Mouse (Mus musculus): ENCODE data around the gene Mpped1. TPM values are rescaled to one million over a fixed set of nuclear protein-coding genes. Genes with fewer than 3 reads are reported as not detected.

Mpped1 gene
- polyA plus RNA-seq, 1 experiment, result 160 TPM

DNA sequence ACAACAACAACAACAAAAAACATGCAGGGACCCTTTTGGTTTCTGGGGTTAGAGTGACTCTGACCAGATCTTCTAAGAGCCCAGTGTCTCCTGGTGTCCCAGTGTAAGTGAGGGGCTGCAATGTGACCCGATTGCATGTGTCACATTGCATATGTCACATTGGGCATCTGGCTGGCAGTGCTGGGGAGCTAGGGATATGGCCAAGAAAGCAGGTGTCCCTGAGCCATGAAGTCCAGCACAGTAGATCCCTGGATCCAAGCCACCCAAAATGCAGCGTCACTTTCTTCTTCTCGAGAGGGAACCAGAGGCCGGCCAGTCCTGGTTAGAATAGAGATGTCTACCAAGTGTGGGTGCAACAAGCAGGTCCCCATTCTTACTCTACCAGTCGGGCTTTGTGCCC is 86.4 kb downstream of the Mpped1 start:
- no peak for TF ChIP-seq CTCF (IDR thresholded peaks at IDR 0.05; ENCODE audit: extremely low read depth, insufficient read depth, low read length)
- no peak for TF ChIP-seq POLR2A (IDR thresholded peaks at IDR 0.05; ENCODE audit: extremely low read depth, insufficient read depth, low read length)
- Histone ChIP-seq H3K4me3 (ENCODE audit: insufficient read depth, low read length) (no peak overlapping the region), H3K27ac (ENCODE audit: insufficient read depth, low read length) (no peak overlapping the region), H3K4me1 (ENCODE audit: control insufficient read depth, insufficient read depth, low read length) (no peaks in the 10 kb centered on the region)

DNA sequence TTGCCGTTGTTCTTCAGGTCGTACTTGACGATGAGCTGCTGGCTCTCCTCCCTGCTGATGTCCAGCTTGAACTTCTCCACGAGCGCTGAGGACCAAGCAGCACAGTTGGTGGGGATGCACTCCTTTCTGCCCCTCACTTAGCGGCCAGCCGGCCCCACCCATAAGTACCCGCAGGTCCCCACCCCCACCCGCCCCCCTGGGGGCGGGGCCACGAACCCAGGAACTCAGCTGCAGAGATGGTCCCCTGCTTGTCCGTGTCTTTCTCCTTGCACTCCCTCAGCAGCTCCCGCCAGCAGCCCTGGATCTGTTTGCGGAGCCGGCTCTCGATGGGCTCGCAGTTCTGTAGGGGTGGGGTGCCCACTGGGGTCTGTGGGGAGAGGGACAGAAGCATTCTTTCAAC is 91.7 kb downstream of the Mpped1 start:
- no peak overlapping the region for H3K27ac ChIP-seq (ENCODE audit: insufficient read depth, low read length)
- TF ChIP-seq CTCF (IDR thresholded peaks at IDR 0.05; ENCODE audit: extremely low read depth, insufficient read depth, low read length), result no peak
- no peak for TF ChIP-seq POLR2A (IDR thresholded peaks at IDR 0.05; ENCODE audit: extremely low read depth, insufficient read depth, low read length)
- no peak overlapping the region for H3K4me3 ChIP-seq (ENCODE audit: insufficient read depth, low read length)
- H3K4me1 ChIP-seq (ENCODE audit: control insufficient read depth, insufficient read depth, low read length), result no peaks in the 10 kb centered on the region

DNA sequence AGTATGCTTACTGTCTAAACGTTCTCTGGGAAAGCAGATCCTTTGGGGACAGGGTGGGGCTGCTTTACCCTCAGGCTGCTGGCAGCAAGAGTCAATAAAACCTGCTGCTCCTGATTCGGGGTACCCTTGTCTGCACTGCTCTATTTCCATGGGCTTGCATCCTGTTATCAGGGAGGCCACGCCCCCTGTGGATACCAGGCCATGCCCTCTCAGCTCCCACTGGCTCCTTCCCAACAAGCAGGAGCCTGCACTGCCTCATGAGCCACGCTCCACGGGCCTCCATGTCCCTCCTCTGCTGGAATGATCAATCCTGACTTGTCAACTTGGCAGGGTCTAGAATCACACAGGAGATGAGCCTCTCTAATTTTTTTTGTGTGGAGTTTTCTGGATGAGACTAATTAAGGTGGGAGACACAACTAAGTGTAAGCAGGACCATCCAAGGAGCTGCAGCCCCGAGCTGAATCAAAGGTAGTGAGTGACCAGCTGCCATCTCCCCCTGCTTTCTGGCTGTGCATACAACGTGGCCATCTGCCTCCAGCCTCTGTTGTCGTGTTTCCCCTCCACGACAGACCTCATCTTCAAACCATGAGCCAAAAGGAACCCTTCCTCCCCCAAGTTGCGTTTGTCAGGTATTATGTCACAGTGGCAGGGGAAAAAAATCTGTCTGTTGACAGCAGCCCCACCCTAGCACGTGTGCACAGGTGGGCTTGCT is 98.0 kb downstream of the Mpped1 start:
- no peak overlapping the region for H3K4me3 ChIP-seq (ENCODE audit: insufficient read depth, low read length)
- H3K27ac ChIP-seq (ENCODE audit: insufficient read depth, low read length), result no peak overlapping the region
- TF ChIP-seq POLR2A (IDR thresholded peaks at IDR 0.05; ENCODE audit: extremely low read depth, insufficient read depth, low read length), result no peak
- no peak for TF ChIP-seq CTCF (IDR thresholded peaks at IDR 0.05; ENCODE audit: extremely low read depth, insufficient read depth, low read length)
- 0 out of 2 replicates have a peak, but pooled peaks cover 1% of the 10 kb centered on the region for H3K4me1 ChIP-seq (ENCODE audit: control insufficient read depth, insufficient read depth, low read length)

DNA sequence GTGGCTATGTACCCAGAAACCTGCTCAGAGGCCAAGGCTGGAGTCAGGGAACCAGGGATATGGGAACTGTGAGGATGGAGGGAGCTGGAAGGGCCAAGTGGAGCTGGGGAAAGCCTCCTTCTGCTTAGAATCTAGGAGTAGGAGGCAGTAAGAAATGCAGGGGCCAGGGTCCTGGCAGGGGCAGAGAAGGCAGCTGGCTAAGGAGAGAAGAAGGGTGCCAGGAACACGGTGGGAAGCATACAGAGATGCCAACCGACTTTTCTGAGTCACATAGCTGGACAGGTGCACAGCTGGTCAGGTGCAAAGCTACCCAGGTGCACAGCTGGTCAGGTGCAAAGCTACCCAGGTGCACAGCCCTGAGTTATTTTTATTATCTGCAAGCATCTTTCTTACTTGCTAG is 98.6 kb downstream of the Mpped1 start:
- Histone ChIP-seq H3K27ac (ENCODE audit: insufficient read depth, low read length) (no peak overlapping the region), H3K4me3 (ENCODE audit: insufficient read depth, low read length) (no peak overlapping the region), H3K4me1 (ENCODE audit: control insufficient read depth, insufficient read depth, low read length) (0 out of 2 replicates have a peak, but pooled peaks cover 1% of the 10 kb centered on the region)
- no peak for TF ChIP-seq CTCF (IDR thresholded peaks at IDR 0.05; ENCODE audit: extremely low read depth, insufficient read depth, low read length)

DNA sequence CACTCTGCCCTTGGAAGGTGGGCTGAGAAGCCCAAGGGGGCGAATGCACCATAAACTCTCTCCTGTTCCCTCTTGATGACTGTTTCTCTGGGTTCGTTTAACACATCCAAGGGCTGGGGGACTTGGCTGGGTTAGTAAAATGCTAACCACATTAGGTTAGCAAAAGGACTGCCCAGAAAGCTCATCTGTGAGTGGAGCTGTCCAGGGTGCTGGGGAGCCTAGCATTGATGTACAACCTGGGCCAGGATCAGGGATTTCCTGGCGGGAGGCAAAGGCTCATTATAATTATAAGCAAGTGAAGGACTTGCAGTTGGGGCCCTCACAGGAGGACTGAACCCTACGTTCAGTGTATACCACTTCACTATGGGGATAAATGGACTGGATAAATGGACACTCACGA is 100.6 kb downstream of the Mpped1 start:
- TF ChIP-seq CTCF (IDR thresholded peaks at IDR 0.05; ENCODE audit: extremely low read depth, insufficient read depth, low read length) (no peak), POLR2A (IDR thresholded peaks at IDR 0.05; ENCODE audit: extremely low read depth, insufficient read depth, low read length) (no peak)

DNA sequence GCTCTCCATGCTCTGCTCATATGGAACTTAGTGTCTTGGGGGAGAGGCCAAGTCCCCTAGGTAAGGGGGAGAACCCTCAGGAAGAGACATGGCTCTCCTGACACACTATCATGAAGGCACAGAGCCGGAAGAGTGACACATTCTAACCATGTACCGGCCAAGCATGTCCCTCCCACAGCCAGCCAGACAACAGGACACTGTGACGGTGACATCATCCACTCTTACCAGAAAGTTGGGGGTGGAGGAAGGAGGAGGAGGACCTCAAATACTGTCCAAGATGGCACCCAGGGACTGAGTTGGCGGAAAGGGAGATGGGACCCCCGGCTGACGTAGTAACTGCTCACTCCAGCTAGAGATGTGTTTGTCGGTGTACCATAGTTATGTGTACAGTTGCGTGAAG is 104.6 kb downstream of the Mpped1 start:
- H3K4me3 ChIP-seq (ENCODE audit: insufficient read depth, low read length), result no peak overlapping the region

More for the DNA sequence above, 100.6 kb downstream of the Mpped1 start:
- peaks cover 5% of the 10 kb centered on the region; the same call in 1 of the 2 replicates for H3K4me1 ChIP-seq (ENCODE audit: control insufficient read depth, insufficient read depth, low read length)
- no peak overlapping the region for H3K27ac ChIP-seq (ENCODE audit: insufficient read depth, low read length)
- no peak overlapping the region for H3K4me3 ChIP-seq (ENCODE audit: insufficient read depth, low read length)

DNA sequence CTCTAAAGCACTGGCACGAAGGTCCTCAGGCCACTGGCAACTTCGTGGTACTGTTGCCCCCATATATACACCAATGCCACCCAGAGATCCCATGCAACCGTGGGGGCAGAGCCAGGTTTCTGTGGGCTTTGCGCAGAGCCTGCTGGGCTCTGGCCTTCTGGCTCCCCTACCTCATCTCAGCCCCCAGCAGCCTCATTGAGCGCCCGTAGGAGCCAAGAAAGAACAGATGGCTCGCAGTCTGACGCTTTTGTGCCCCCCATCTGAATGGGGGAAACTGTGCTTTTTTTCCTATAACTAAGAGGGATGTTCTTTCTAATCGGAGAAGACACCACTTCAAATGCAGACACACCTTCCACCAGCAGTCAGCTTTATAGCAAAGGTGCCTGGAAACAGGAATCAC is 105.0 kb downstream of the Mpped1 start:
- Histone ChIP-seq H3K4me3 (ENCODE audit: insufficient read depth, low read length) (no peak overlapping the region), H3K27ac (ENCODE audit: insufficient read depth, low read length) (no peak overlapping the region), H3K4me1 (ENCODE audit: control insufficient read depth, insufficient read depth, low read length) (peaks cover 4% of the 10 kb centered on the region; the same call in 1 of the 2 replicates)
- TF ChIP-seq POLR2A (IDR thresholded peaks at IDR 0.05; ENCODE audit: extremely low read depth, insufficient read depth, low read length), result no peak
- no peak for TF ChIP-seq CTCF (IDR thresholded peaks at IDR 0.05; ENCODE audit: extremely low read depth, insufficient read depth, low read length)

More for the DNA sequence above, 104.6 kb downstream of the Mpped1 start:
- Histone ChIP-seq H3K27ac (ENCODE audit: insufficient read depth, low read length) (no peak overlapping the region), H3K4me1 (ENCODE audit: control insufficient read depth, insufficient read depth, low read length) (peaks cover 4% of the 10 kb centered on the region; the same call in 1 of the 2 replicates)
- TF ChIP-seq POLR2A (IDR thresholded peaks at IDR 0.05; ENCODE audit: extremely low read depth, insufficient read depth, low read length) (no peak), CTCF (IDR thresholded peaks at IDR 0.05; ENCODE audit: extremely low read depth, insufficient read depth, low read length) (no peak)

DNA sequence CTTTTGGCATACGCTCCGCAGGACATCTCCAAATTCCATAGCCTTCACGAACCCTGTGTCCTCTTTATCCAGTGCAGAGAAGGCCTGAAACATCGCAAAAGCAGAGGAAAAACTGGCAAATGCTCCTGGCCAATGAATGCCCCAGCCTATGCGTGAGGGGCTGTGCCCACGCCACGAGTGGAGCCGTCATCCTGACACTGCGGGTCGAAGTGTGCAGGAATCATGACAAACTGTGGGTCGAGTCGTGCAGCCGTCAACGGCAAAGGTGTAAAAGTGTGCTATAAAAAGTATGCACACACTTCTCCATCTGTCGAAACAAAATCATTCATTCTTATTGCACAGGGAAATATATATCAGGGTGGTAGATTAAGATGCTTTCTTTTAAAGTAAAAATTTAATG is 113.6 kb downstream of the Mpped1 start:
- Histone ChIP-seq H3K4me1 (ENCODE audit: control insufficient read depth, insufficient read depth, low read length) (peaks cover 11% of the 10 kb centered on the region), H3K4me3 (ENCODE audit: insufficient read depth, low read length) (no peak overlapping the region), H3K27ac (ENCODE audit: insufficient read depth, low read length) (no peak overlapping the region)
- no peak for TF ChIP-seq POLR2A (IDR thresholded peaks at IDR 0.05; ENCODE audit: extremely low read depth, insufficient read depth, low read length)
- TF ChIP-seq CTCF (IDR thresholded peaks at IDR 0.05; ENCODE audit: extremely low read depth, insufficient read depth, low read length), result no peak

DNA sequence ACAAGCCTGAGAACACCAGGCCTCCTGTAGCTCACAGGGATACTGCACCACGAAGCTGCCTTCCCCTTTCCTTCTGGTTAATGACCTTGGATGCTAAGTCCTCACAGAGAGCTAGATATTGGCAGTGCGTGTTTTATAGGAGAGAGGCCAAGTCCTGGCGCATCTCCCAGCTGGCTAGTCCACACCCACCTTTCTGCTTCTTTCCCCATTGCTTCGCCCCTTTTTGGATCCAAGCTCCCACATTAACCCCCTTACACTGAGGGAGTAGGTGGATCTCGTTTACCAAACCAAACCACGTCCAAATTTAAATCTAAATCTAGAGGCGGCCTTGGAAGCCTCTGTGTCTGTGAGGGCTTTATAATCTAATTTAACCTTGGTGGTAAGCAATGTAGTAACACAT is 115.0 kb downstream of the Mpped1 start:
- H3K4me3 ChIP-seq (ENCODE audit: insufficient read depth, low read length), result no peak overlapping the region
- H3K4me1 ChIP-seq (ENCODE audit: control insufficient read depth, insufficient read depth, low read length), result peaks cover 11% of the 10 kb centered on the region
- no peak for TF ChIP-seq CTCF (IDR thresholded peaks at IDR 0.05; ENCODE audit: extremely low read depth, insufficient read depth, low read length)
- no peak for TF ChIP-seq POLR2A (IDR thresholded peaks at IDR 0.05; ENCODE audit: extremely low read depth, insufficient read depth, low read length)
- no peak overlapping the region for H3K27ac ChIP-seq (ENCODE audit: insufficient read depth, low read length)

DNA sequence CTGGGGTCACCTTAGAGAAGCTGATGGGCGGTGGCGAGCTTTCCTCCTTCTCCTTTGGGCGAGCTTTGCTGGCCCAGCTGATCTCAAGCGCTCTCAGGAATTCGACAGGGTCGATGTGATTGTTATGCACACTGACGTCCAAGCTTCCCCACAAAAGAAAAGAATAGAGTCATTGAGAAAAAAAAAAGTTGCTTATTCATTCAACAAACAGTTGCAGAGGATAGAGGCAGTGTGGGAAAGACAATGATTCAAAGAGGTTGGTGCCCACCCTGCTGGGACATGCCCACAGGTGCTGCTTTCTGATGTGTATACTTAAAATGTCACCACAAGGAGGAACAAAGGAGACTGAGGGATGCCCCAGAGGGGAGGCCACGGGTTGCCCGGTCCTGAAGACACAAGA is 116.7 kb downstream of the Mpped1 start:
- TF ChIP-seq POLR2A (IDR thresholded peaks at IDR 0.05; ENCODE audit: extremely low read depth, insufficient read depth, low read length), result no peak
- no peak for TF ChIP-seq CTCF (IDR thresholded peaks at IDR 0.05; ENCODE audit: extremely low read depth, insufficient read depth, low read length)
- H3K4me3 ChIP-seq (ENCODE audit: insufficient read depth, low read length), result no peak overlapping the region
- peaks cover 11% of the 10 kb centered on the region for H3K4me1 ChIP-seq (ENCODE audit: control insufficient read depth, insufficient read depth, low read length)
- no peak overlapping the region for H3K27ac ChIP-seq (ENCODE audit: insufficient read depth, low read length)

Data from cortical plate, adult 2 months (tissue).